Mouse (Mus musculus) brain, embryonic 14.5 days (tissue): ENCODE results near the gene Ociad2.

ENCODE experiments used
- CTCF ChIP-seq: fragments of 200-500 bp; IDR thresholded peaks from 2 replicates; pipeline ENCODE4 v1.5.1; 2012; ENCODE audit warnings: inconsistent platforms, mild to moderate bottlenecking, moderate library complexity, borderline replicate concordance; ENCODE audit not compliant: insufficient read depth, insufficient read length; ENCODE audit errors: extremely low read depth
- POLR2A ChIP-seq: fragments of 200-500 bp; IDR thresholded peaks from 2 replicates; pipeline ENCODE4 v1.6.1; 2012; ENCODE audit warnings: mild to moderate bottlenecking, inconsistent platforms, borderline replicate concordance; ENCODE audit not compliant: poor library complexity, insufficient read depth, insufficient read length, severe bottlenecking; ENCODE audit errors: extremely low read depth

- TF ChIP-seq CTCF (no peak), POLR2A (no peak)
These were observed 21.5 kb downstream of the Ociad2 start for GRCm38 (mm10) chr5:73319306-73319705.
